Comparison of ENCODE assay signal across 8 mouse cellular contexts in the genomic region with DNA sequence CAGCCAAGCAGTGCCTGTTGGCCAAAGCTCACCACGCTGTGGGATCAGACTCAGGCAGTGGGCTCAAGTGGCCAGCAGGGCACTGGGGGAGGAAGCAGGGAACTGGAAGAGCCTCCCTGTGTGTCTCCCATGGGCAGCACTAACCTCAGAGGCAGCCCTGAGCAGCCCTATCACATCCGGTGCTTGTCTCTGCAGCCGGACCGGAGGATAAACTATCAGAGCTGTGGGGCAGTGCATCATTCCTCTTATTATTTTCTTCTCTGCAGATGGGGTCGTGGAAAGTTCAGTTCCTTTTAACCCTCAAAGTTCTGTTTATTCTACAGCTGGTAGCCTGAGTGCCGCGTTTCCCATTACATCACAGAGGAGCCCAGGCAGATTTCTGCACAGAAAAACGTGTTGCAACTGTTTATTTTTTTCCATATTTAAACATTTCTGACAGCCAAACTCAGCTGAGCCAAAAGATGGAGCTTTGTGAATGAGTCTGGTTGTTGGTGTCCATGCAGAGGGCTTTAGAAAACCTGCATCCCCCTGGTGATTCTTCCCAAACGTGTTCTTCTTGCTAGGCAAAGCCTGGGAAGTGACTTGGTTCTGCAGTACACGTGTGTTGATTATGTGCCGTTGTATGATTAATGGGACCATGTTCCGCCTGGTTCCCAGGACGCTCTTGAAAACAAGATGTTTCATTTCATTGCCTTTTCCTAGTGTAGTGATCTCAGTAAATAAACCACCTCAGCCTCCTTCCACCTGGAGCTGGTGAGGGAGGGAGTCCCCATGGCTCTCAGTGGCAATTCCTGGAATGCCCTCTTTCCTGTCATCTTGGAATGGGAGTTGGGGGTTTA.
DNase-seq lines count a peak whose midpoint lies in the region; ATAC-seq and TF ChIP-seq lines count a peak whose summit lies in the region.

No protein-coding gene starts in this region.

- DNase-seq in testis, postnatal 14 days (ENCODE audit: low spot score): no peak
- DNase-seq in kidney, postnatal 10 days: peak; percentile 78
- DNase-seq in lung, postnatal 14 days: peak; percentile 55
- no peak for DNase-seq in right cerebral cortex, adult 18-20 months
- DNase-seq in cerebellum, postnatal 10 days: no peak
- DNase-seq in c-Kit-positive CD71-positive TER-119-positive erythroid progenitor cells, embryonic 14.5 days (ENCODE audit: low spot score): no peak

- no peak for TF ChIP-seq POLR2A in testis, adult 2 months (IDR thresholded peaks at IDR 0.05; ENCODE audit: control insufficient read depth, low read depth, low read length)

- H3K27me3 ChIP-seq in testis, adult 2 months (ENCODE audit: control insufficient read depth, insufficient read depth, low read length): no peaks in the 10 kb centered on the region
- H3K27me3 ChIP-seq in heart, embryonic 13.5 days (replicated peaks): no peaks in the 10 kb centered on the region

- TF ChIP-seq CTCF in testis, adult 2 months (IDR thresholded peaks at IDR 0.05; ENCODE audit: control insufficient read depth, insufficient read depth, insufficient replicate concordance, low read depth, low read length): peak; percentile 19; the same call in 1 of the 2 replicates

- H3K4me2 ChIP-seq in heart, embryonic 13.5 days: peak overlapping the region; percentile 14; the same call in 1 of the 2 replicates

- no peaks in the 10 kb centered on the region; the same call in 1 of the 2 replicates for H3K36me3 ChIP-seq in testis, adult 2 months (ENCODE audit: control insufficient read depth, insufficient read depth, low read length)
- H3K36me3 ChIP-seq in heart, embryonic 13.5 days: peaks cover 10% of the 10 kb centered on the region; the same call in 1 of the 2 replicates

- no peaks in the 10 kb centered on the region for H3K9me3 ChIP-seq in heart, embryonic 13.5 days

- ATAC-seq in heart, embryonic 13.5 days (ENCODE audit: extremely low read depth, insufficient number of reproducible peaks, low FRiP score, low TSS enrichment): peak; percentile 59

- peaks cover 2% of the 10 kb centered on the region for H3K4me1 ChIP-seq in testis, adult 2 months (ENCODE audit: control insufficient read depth, insufficient read depth, low read length)
- H3K4me1 ChIP-seq in heart, embryonic 13.5 days: peaks cover 79% of the 10 kb centered on the region

- H3K9ac ChIP-seq in heart, embryonic 13.5 days: peak overlapping the region; percentile 58

- H3K27ac ChIP-seq in testis, adult 2 months (ENCODE audit: control insufficient read depth, insufficient read depth, low read depth, low read length): no peak overlapping the region
- H3K27ac ChIP-seq in heart, embryonic 13.5 days (replicated peaks): peak overlapping the region; percentile 95

- WGBS in heart, embryonic 13.5 days: 35% methylated on average over 13 of the region's 13 CpGs

- no peak overlapping the region for H3K4me3 ChIP-seq in testis, adult 2 months (ENCODE audit: control insufficient read depth, low read depth, low read length)
- no peak overlapping the region for H3K4me3 ChIP-seq in heart, embryonic 13.5 days

Comparison
In these comparisons a context has a peak if more than half of its experiments do, and no peak if none do; other contexts are left out.
1. DNase-seq: peak in kidney, postnatal 10 days (single experiment) and lung, postnatal 14 days (single experiment); none in testis, postnatal 14 days (single experiment), right cerebral cortex, adult 18-20 months (single experiment), cerebellum, postnatal 10 days (0 of 2) and c-Kit-positive CD71-positive TER-119-positive erythroid progenitor cells, embryonic 14.5 days (single experiment).